23 mouse cellular contexts compared by ENCODE assay signal in genomic region chr19:49985826-49986225, GRCm38 (mm10).
DNase-seq lines count a peak whose midpoint lies in the region; ATAC-seq and TF ChIP-seq lines count a peak whose summit lies in the region.
"Had no signal": no experiment of that assay in that cellular context is flagged by ENCODE, and none has a peak within 500 bp of the region (broad histone marks: within the 10 kb centered on the region; RNA-seq: fewer than 3 reads in every experiment).

No protein-coding gene starts in this region.

- WGBS in hindbrain, embryonic 14.5 days: 84% methylated on average over 2 of the region's 2 CpGs
- 84% methylated on average over 2 of the region's 2 CpGs for WGBS in hindbrain, embryonic 10.5 days
- 80% methylated on average over 2 of the region's 2 CpGs for WGBS in midbrain, embryonic 14.5 days
- WGBS in midbrain, embryonic 15.5 days: 63% methylated on average over 2 of the region's 2 CpGs

- no peaks in the 10 kb centered on the region for H3K9me3 ChIP-seq in hindbrain, embryonic 14.5 days (ENCODE audit: control insufficient read depth, low read length)
- H3K9me3 ChIP-seq in hindbrain, embryonic 10.5 days: no peaks in the 10 kb centered on the region
- H3K9me3 ChIP-seq in midbrain, embryonic 14.5 days (ENCODE audit: control insufficient read depth, low read length): no peaks in the 10 kb centered on the region
- no peaks in the 10 kb centered on the region for H3K9me3 ChIP-seq in midbrain, embryonic 15.5 days
- H3K9me3 ChIP-seq: embryonic facial prominence, embryonic 12.5 days; embryonic facial prominence, embryonic 15.5 days; heart, embryonic 10.5 days; heart, embryonic 13.5 days; hindbrain, embryonic 13.5 days had no signal

- H3K36me3 ChIP-seq in hindbrain, embryonic 14.5 days (replicated peaks; ENCODE audit: control insufficient read depth, insufficient read depth): no peaks in the 10 kb centered on the region
- H3K36me3 ChIP-seq in hindbrain, embryonic 10.5 days: no peaks in the 10 kb centered on the region
- no peaks in the 10 kb centered on the region for H3K36me3 ChIP-seq in midbrain, embryonic 14.5 days (ENCODE audit: control insufficient read depth, insufficient read depth, low read length)
- no peaks in the 10 kb centered on the region for H3K36me3 ChIP-seq in midbrain, embryonic 15.5 days (replicated peaks)
- H3K36me3 ChIP-seq: embryonic facial prominence, embryonic 12.5 days; embryonic facial prominence, embryonic 15.5 days; heart, embryonic 10.5 days; heart, embryonic 13.5 days; hindbrain, embryonic 13.5 days had no signal

- TF ChIP-seq CTCF in brain, embryonic 14.5 days (IDR thresholded peaks at IDR 0.05; ENCODE audit: borderline replicate concordance, extremely low read depth, insufficient read depth, insufficient read length): no peak

- no peaks in the 10 kb centered on the region for H3K4me1 ChIP-seq in hindbrain, embryonic 14.5 days (replicated peaks; ENCODE audit: control insufficient read depth, insufficient read depth, low read length)
- H3K4me1 ChIP-seq in hindbrain, embryonic 10.5 days (replicated peaks): no peaks in the 10 kb centered on the region
- H3K4me1 ChIP-seq in midbrain, embryonic 14.5 days (ENCODE audit: control insufficient read depth, insufficient read depth, low read length): no peaks in the 10 kb centered on the region
- H3K4me1 ChIP-seq in midbrain, embryonic 15.5 days: no peaks in the 10 kb centered on the region
- H3K4me1 ChIP-seq: embryonic facial prominence, embryonic 12.5 days; embryonic facial prominence, embryonic 15.5 days; heart, embryonic 10.5 days; heart, embryonic 13.5 days; hindbrain, embryonic 13.5 days had no signal

- no peak overlapping the region for H3K4me3 ChIP-seq in hindbrain, embryonic 14.5 days (replicated peaks; ENCODE audit: low read length)
- no peak overlapping the region for H3K4me3 ChIP-seq in hindbrain, embryonic 10.5 days
- no peak overlapping the region for H3K4me3 ChIP-seq in midbrain, embryonic 14.5 days (replicated peaks; ENCODE audit: low read depth, low read length)
- H3K4me3 ChIP-seq in midbrain, embryonic 15.5 days: no peak overlapping the region
- H3K4me3 ChIP-seq: embryonic facial prominence, embryonic 12.5 days; embryonic facial prominence, embryonic 15.5 days; gastrocnemius, adult 2 months; heart, embryonic 10.5 days; heart, embryonic 13.5 days; hindbrain, embryonic 13.5 days had no signal

- H3K9ac ChIP-seq in hindbrain, embryonic 14.5 days: no peak overlapping the region
- no peak overlapping the region for H3K9ac ChIP-seq in midbrain, embryonic 14.5 days (replicated peaks; ENCODE audit: low read length)
- no peak overlapping the region for H3K9ac ChIP-seq in midbrain, embryonic 15.5 days
- H3K9ac ChIP-seq: embryonic facial prominence, embryonic 12.5 days; embryonic facial prominence, embryonic 15.5 days; forebrain, postnatal 0 days; heart, embryonic 13.5 days; hindbrain, embryonic 13.5 days had no signal

- TF ChIP-seq POLR2A in brain, embryonic 14.5 days (IDR thresholded peaks at IDR 0.05; ENCODE audit: borderline replicate concordance, extremely low read depth, insufficient read depth, insufficient read length, poor library complexity, severe bottlenecking): no peak

- ATAC-seq in hindbrain, embryonic 14.5 days (ENCODE audit: low FRiP score): no peak
- no peak for ATAC-seq in midbrain, embryonic 14.5 days (ENCODE audit: low FRiP score, low TSS enrichment)
- no peak for ATAC-seq in midbrain, embryonic 15.5 days (replicated peaks)
- ATAC-seq: CD4-positive, CD25-positive, alpha-beta regulatory T cell, adult 4 months; forebrain, embryonic 14.5 days; forebrain, postnatal 0 days; intestine, postnatal 0 days had no signal

- no peaks in the 10 kb centered on the region for H3K27me3 ChIP-seq in hindbrain, embryonic 14.5 days (ENCODE audit: control insufficient read depth, insufficient read depth, low read length)
- no peaks in the 10 kb centered on the region for H3K27me3 ChIP-seq in hindbrain, embryonic 10.5 days (ENCODE audit: insufficient read depth, poor library complexity, severe bottlenecking)
- no peaks in the 10 kb centered on the region for H3K27me3 ChIP-seq in midbrain, embryonic 14.5 days (ENCODE audit: control insufficient read depth, insufficient read depth, low read length)
- H3K27me3 ChIP-seq in midbrain, embryonic 15.5 days (replicated peaks): no peaks in the 10 kb centered on the region
- H3K27me3 ChIP-seq: embryonic facial prominence, embryonic 12.5 days; embryonic facial prominence, embryonic 15.5 days; heart, embryonic 13.5 days; hindbrain, embryonic 13.5 days had no signal

- H3K4me2 ChIP-seq in hindbrain, embryonic 14.5 days (replicated peaks): no peak overlapping the region
- no peak overlapping the region for H3K4me2 ChIP-seq in midbrain, embryonic 14.5 days (ENCODE audit: low read length)
- H3K4me2 ChIP-seq in midbrain, embryonic 15.5 days: no peak overlapping the region
- H3K4me2 ChIP-seq: embryonic facial prominence, embryonic 12.5 days; embryonic facial prominence, embryonic 15.5 days; heart, embryonic 13.5 days; hindbrain, embryonic 13.5 days had no signal

- no peak for DNase-seq in hindbrain, embryonic 14.5 days (ENCODE audit: low spot score)
- no peak for DNase-seq in hindbrain, embryonic 10.5 days (ENCODE audit: low spot score)
- peak; percentile 14 for DNase-seq in midbrain, embryonic 14.5 days
- DNase-seq in brain, embryonic 14.5 days (ENCODE audit: low read depth): peak; percentile 41
- DNase-seq in heart, adult 9 months (ENCODE audit: low spot score in 2 of 2): no peak
- DNase-seq: adrenal gland, adult 2 months; adrenal gland, postnatal 14 days; cerebellum, adult 9-11 months; forebrain, postnatal 0 days; gastrocnemius, adult 2 months; gastrocnemius, postnatal 14 days; heart, adult 11 months; heart, postnatal 14 days; heart, postnatal 4 days had no signal

- peak overlapping the region; percentile 16; the same call in 1 of the 2 replicates for H3K27ac ChIP-seq in hindbrain, embryonic 14.5 days
- no peak overlapping the region for H3K27ac ChIP-seq in hindbrain, embryonic 10.5 days
- no peak overlapping the region for H3K27ac ChIP-seq in midbrain, embryonic 14.5 days (replicated peaks; ENCODE audit: low read depth, low read length)
- H3K27ac ChIP-seq in midbrain, embryonic 15.5 days: no peak overlapping the region
- H3K27ac ChIP-seq: embryonic facial prominence, embryonic 12.5 days; embryonic facial prominence, embryonic 15.5 days; gastrocnemius, adult 2 months; heart, embryonic 10.5 days; heart, embryonic 13.5 days; hindbrain, embryonic 13.5 days had no signal

Comparison
In these comparisons a context has a peak if more than half of its experiments do, and no peak if none do; other contexts are left out.
1. DNase-seq: peak in midbrain, embryonic 14.5 days (single experiment) and brain, embryonic 14.5 days (single experiment); none in hindbrain, embryonic 14.5 days (single experiment), hindbrain, embryonic 10.5 days (single experiment) and heart, adult 9 months (0 of 2).